In genomic region chr7:38228329-38228728, GRCm38 (mm10) we compare ENCODE assay signal across 8 mouse cellular contexts. TPM values are rescaled to one million over a fixed set of nuclear protein-coding genes. Genes with fewer than 3 reads are reported as not detected.
DNase-seq lines count a peak whose midpoint lies in the region; ATAC-seq and TF ChIP-seq lines count a peak whose summit lies in the region.

No protein-coding gene starts in this region.

- ATAC-seq in kidney, embryonic 16.5 days (ENCODE audit: low FRiP score, low TSS enrichment): no peak
- ATAC-seq in embryonic facial prominence, embryonic 12.5 days (ENCODE audit: insufficient number of reproducible peaks, insufficient read depth, low FRiP score, low TSS enrichment): no peak
- no peak for ATAC-seq in hindbrain, postnatal 0 days
- no peak; the same call in 1 of the 2 replicates for ATAC-seq in midbrain, postnatal 0 days (ENCODE audit: low FRiP score)

- H3K4me3 ChIP-seq in kidney, embryonic 16.5 days (ENCODE audit: low read length): peak overlapping the region; percentile 67
- H3K4me3 ChIP-seq in embryonic facial prominence, embryonic 12.5 days: peak overlapping the region; percentile 58
- H3K4me3 ChIP-seq in hindbrain, postnatal 0 days (ENCODE audit: low read length): peak overlapping the region; percentile 39
- peak overlapping the region; percentile 49 for H3K4me3 ChIP-seq in midbrain, postnatal 0 days (ENCODE audit: low read depth, low read length)

- 20% methylated on average over 8 of the region's 8 CpGs for WGBS in kidney, embryonic 16.5 days
- WGBS in embryonic facial prominence, embryonic 12.5 days: 19% methylated on average over 8 of the region's 8 CpGs
- 28% methylated on average over 8 of the region's 8 CpGs for WGBS in hindbrain, postnatal 0 days
- WGBS in midbrain, postnatal 0 days: 28% methylated on average over 8 of the region's 8 CpGs

- H3K4me2 ChIP-seq in kidney, embryonic 16.5 days (replicated peaks; ENCODE audit: low read depth, low read length): peak overlapping the region; percentile 67
- peak overlapping the region; percentile 76 for H3K4me2 ChIP-seq in embryonic facial prominence, embryonic 12.5 days (replicated peaks)
- peak overlapping the region; percentile 80 for H3K4me2 ChIP-seq in hindbrain, postnatal 0 days (ENCODE audit: low read depth, low read length)
- H3K4me2 ChIP-seq in midbrain, postnatal 0 days (ENCODE audit: low read depth, low read length, poor library complexity, severe bottlenecking): peak overlapping the region; percentile 98

- H3K9me3 ChIP-seq in kidney, embryonic 16.5 days (ENCODE audit: low read length): no peaks in the 10 kb centered on the region; the same call in 1 of the 2 replicates
- no peaks in the 10 kb centered on the region for H3K9me3 ChIP-seq in embryonic facial prominence, embryonic 12.5 days
- H3K9me3 ChIP-seq in hindbrain, postnatal 0 days (ENCODE audit: low read length): no peaks in the 10 kb centered on the region
- no peaks in the 10 kb centered on the region for H3K9me3 ChIP-seq in midbrain, postnatal 0 days (ENCODE audit: low read length)

- no peak for DNase-seq in kidney, postnatal 25 days
- no peak for DNase-seq in hindbrain, postnatal 0 days (ENCODE audit: low spot score)
- DNase-seq in midbrain, postnatal 0 days (ENCODE audit: low spot score): no peak
- no peak for DNase-seq in left cerebral cortex, postnatal 4 days
- no peak for DNase-seq in gastrocnemius, adult 8-10 months (ENCODE audit: low spot score in 2 of 2)
- DNase-seq in right cerebral cortex, postnatal 14 days: no peak

- H3K27me3 ChIP-seq in kidney, embryonic 16.5 days (ENCODE audit: insufficient read depth, low read length): no peaks in the 10 kb centered on the region
- H3K27me3 ChIP-seq in embryonic facial prominence, embryonic 12.5 days: peaks cover 15% of the 10 kb centered on the region
- no peaks in the 10 kb centered on the region for H3K27me3 ChIP-seq in hindbrain, postnatal 0 days (ENCODE audit: insufficient read depth, low read length)
- 0 out of 2 replicates have a peak, but pooled peaks cover 3% of the 10 kb centered on the region for H3K27me3 ChIP-seq in midbrain, postnatal 0 days (ENCODE audit: insufficient read depth, low read length)

- H3K9ac ChIP-seq in kidney, embryonic 16.5 days (replicated peaks; ENCODE audit: low read length): peak overlapping the region; percentile 32; the same call in 1 of the 2 replicates
- peak overlapping the region; percentile 60 for H3K9ac ChIP-seq in embryonic facial prominence, embryonic 12.5 days
- H3K9ac ChIP-seq in hindbrain, postnatal 0 days (replicated peaks; ENCODE audit: low read length): no peak overlapping the region
- no peak overlapping the region for H3K9ac ChIP-seq in midbrain, postnatal 0 days (replicated peaks; ENCODE audit: low read length, poor library complexity, severe bottlenecking)

- H3K4me1 ChIP-seq in kidney, embryonic 16.5 days (ENCODE audit: insufficient read depth, low read length): peaks cover 8% of the 10 kb centered on the region
- H3K4me1 ChIP-seq in embryonic facial prominence, embryonic 12.5 days: 0 out of 2 replicates have a peak, but pooled peaks cover 5% of the 10 kb centered on the region
- no peaks in the 10 kb centered on the region for H3K4me1 ChIP-seq in hindbrain, postnatal 0 days (ENCODE audit: insufficient read depth, low read length)
- H3K4me1 ChIP-seq in midbrain, postnatal 0 days (ENCODE audit: insufficient read depth, low read length): peaks cover 8% of the 10 kb centered on the region; the same call in 1 of the 2 replicates

- TF ChIP-seq CTCF in hindbrain, postnatal 0 days (IDR thresholded peaks at IDR 0.05; ENCODE audit: low read depth): no peak
- no peak for TF ChIP-seq CTCF in midbrain, postnatal 0 days (IDR thresholded peaks at IDR 0.05)

- no peaks in the 10 kb centered on the region for H3K36me3 ChIP-seq in kidney, embryonic 16.5 days (ENCODE audit: insufficient read depth, low read length)
- H3K36me3 ChIP-seq in embryonic facial prominence, embryonic 12.5 days: no peaks in the 10 kb centered on the region
- H3K36me3 ChIP-seq in hindbrain, postnatal 0 days (ENCODE audit: insufficient read depth, low read length): no peaks in the 10 kb centered on the region
- H3K36me3 ChIP-seq in midbrain, postnatal 0 days (ENCODE audit: insufficient read depth, low read length): no peaks in the 10 kb centered on the region

- intact Hi-C loops in left cerebral cortex, postnatal 4 days (cut with DNase I): no loop called here

- H3K27ac ChIP-seq in kidney, embryonic 16.5 days (ENCODE audit: low read length): peak overlapping the region; percentile 54; the same call in 1 of the 2 replicates
- no peak overlapping the region for H3K27ac ChIP-seq in embryonic facial prominence, embryonic 12.5 days
- no peak overlapping the region for H3K27ac ChIP-seq in hindbrain, postnatal 0 days
- no peak overlapping the region for H3K27ac ChIP-seq in midbrain, postnatal 0 days (ENCODE audit: low read depth, low read length)

RNA-seq across cellular contexts. Expression of gene Plekhf1, which starts 0.5 kb away (rescaled TPM):
- 5.9 and 6.3 TPM in 2 replicates for polyA plus RNA-seq in kidney, embryonic 16.5 days (2015; fragmentation: Nextera tagmentation; extraction: Ambion mirVana)
- polyA plus RNA-seq in embryonic facial prominence, embryonic 12.5 days (2016; fragmentation: Nextera tagmentation; extraction: Ambion mirVana): 2.8 and 3.6 TPM in 2 replicates
- 1.2 and 2.0 TPM in 2 replicates for total RNA-seq in hindbrain, postnatal 0 days (2014; rRNA removed)
- polyA plus RNA-seq in hindbrain, postnatal 0 days (2015; fragmentation: Nextera tagmentation; extraction: Ambion mirVana): 0.84 and 0.97 TPM in 2 replicates
- total RNA-seq in midbrain, postnatal 0 days (2014; rRNA removed): 0.38 and 0.77 TPM in 2 replicates
- 0.46 and 0.58 TPM in 2 replicates for polyA plus RNA-seq in midbrain, postnatal 0 days (2015; fragmentation: Nextera tagmentation; extraction: Ambion mirVana)
- under 1 TPM; 0.38 to 0.44 TPM for total RNA-seq in left cerebral cortex, postnatal 4 days (2021)
- total RNA-seq in gastrocnemius, adult 8-10 months (2022): 1 to 10 TPM; 4.7 to 7.9 (median 6.4) TPM

RNA-seq across cellular contexts. Expression of gene Pop4, which starts 42.9 kb away (rescaled TPM):
- polyA plus RNA-seq in kidney, embryonic 16.5 days (2015; fragmentation: Nextera tagmentation; extraction: Ambion mirVana): 63.3 and 64.0 TPM in 2 replicates
- 69.2 and 75.5 TPM in 2 replicates for polyA plus RNA-seq in embryonic facial prominence, embryonic 12.5 days (2016; fragmentation: Nextera tagmentation; extraction: Ambion mirVana)
- total RNA-seq in hindbrain, postnatal 0 days (2014; rRNA removed): 56.2 and 64.6 TPM in 2 replicates
- polyA plus RNA-seq in hindbrain, postnatal 0 days (2015; fragmentation: Nextera tagmentation; extraction: Ambion mirVana): 71.0 and 72.4 TPM in 2 replicates
- 60.2 and 71.6 TPM in 2 replicates for total RNA-seq in midbrain, postnatal 0 days (2014; rRNA removed)
- polyA plus RNA-seq in midbrain, postnatal 0 days (2015; fragmentation: Nextera tagmentation; extraction: Ambion mirVana): 72.0 and 73.1 TPM in 2 replicates
- 10 to 100 TPM; 43.3 to 44.2 TPM for total RNA-seq in left cerebral cortex, postnatal 4 days (2021)
- 1 to 10 TPM; 6.2 to 7.5 (median 7.3) TPM for total RNA-seq in gastrocnemius, adult 8-10 months (2022)

RNA-seq across cellular contexts. Expression of gene 1600014C10Rik, which starts 45.3 kb away (rescaled TPM):
- polyA plus RNA-seq in kidney, embryonic 16.5 days (2015; fragmentation: Nextera tagmentation; extraction: Ambion mirVana): 17.6 and 18.9 TPM in 2 replicates
- 16.3 and 17.3 TPM in 2 replicates for polyA plus RNA-seq in embryonic facial prominence, embryonic 12.5 days (2016; fragmentation: Nextera tagmentation; extraction: Ambion mirVana)
- total RNA-seq in hindbrain, postnatal 0 days (2014; rRNA removed): 34.9 and 35.8 TPM in 2 replicates
- 25.6 and 26.1 TPM in 2 replicates for polyA plus RNA-seq in hindbrain, postnatal 0 days (2015; fragmentation: Nextera tagmentation; extraction: Ambion mirVana)
- total RNA-seq in midbrain, postnatal 0 days (2014; rRNA removed): 44.0 and 44.2 TPM in 2 replicates
- 30.3 and 35.2 TPM in 2 replicates for polyA plus RNA-seq in midbrain, postnatal 0 days (2015; fragmentation: Nextera tagmentation; extraction: Ambion mirVana)
- 10 to 100 TPM; 15.5 to 16.5 TPM for total RNA-seq in left cerebral cortex, postnatal 4 days (2021)
- 10 to 100 TPM; 25.9 to 32.4 (median 27.0) TPM for total RNA-seq in gastrocnemius, adult 8-10 months (2022)

Comparison
In these comparisons a context has a peak if more than half of its experiments do, and no peak if none do; other contexts are left out.
1. H3K9ac ChIP-seq: peak in kidney, embryonic 16.5 days (single experiment) and embryonic facial prominence, embryonic 12.5 days (single experiment); none in hindbrain, postnatal 0 days (single experiment) and midbrain, postnatal 0 days (single experiment).
2. Peak in every context shown above with its lines, with median percentiles within 50 percentile points of each other: H3K4me2 ChIP-seq and H3K4me3 ChIP-seq.